In the genomic region with DNA sequence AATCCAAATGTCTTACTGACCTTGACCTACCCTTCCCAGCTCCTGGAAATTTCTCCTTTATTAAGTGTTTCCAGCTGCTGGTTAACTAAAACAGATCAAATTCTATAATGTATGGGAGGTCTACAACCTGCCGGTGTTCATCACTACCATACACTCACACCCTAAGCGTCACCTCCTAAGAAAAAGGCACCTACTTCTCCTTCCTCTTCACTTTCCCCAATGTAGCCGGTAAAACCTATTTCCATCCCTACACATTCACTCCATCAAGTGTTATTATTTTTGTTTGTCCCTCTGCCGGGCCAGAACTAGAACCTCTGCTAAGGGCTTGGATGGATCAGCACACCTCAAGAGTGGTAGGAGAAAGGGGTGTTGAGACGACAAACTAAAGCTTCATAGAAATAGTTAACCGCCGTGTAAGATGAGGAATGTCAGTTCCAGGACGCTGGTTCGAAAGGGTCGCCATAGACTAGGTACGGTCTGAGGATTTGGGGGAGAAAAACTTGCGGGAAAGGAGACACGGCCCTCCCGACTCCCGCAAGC, we compare ENCODE assay signal across 7 mouse cellular contexts. TPM values are rescaled to one million over a fixed set of nuclear protein-coding genes. Genes with fewer than 3 reads are reported as not detected.
A peak's percentile ranks its signal among the peaks of the same experiment; 100 is the strongest.
DNase-seq lines count a peak whose midpoint lies in the region; ATAC-seq and TF ChIP-seq lines count a peak whose summit lies in the region.

No protein-coding gene starts in this region.

- WGBS in lung, embryonic 15.5 days = 4% methylated on average over 15 of the region's 15 CpGs
- 4% methylated on average over 15 of the region's 15 CpGs for WGBS in limb, embryonic 12.5 days
- 4% methylated on average over 15 of the region's 15 CpGs for WGBS in stomach, embryonic 14.5 days

- H3K36me3 ChIP-seq in lung, embryonic 15.5 days = peaks cover 6% of the 10 kb centered on the region
- peaks cover 29% of the 10 kb centered on the region for H3K36me3 ChIP-seq in limb, embryonic 12.5 days
- H3K36me3 ChIP-seq in stomach, embryonic 14.5 days (ENCODE audit: control insufficient read depth, insufficient read depth, low read length) = no peaks in the 10 kb centered on the region; the same call in 1 of the 2 replicates

- H3K9me3 ChIP-seq in lung, embryonic 15.5 days = no peaks in the 10 kb centered on the region
- no peaks in the 10 kb centered on the region for H3K9me3 ChIP-seq in limb, embryonic 12.5 days
- no peaks in the 10 kb centered on the region for H3K9me3 ChIP-seq in stomach, embryonic 14.5 days (ENCODE audit: control insufficient read depth, low read depth, low read length)

- no peak for TF ChIP-seq CTCF in embryonic fibroblast, embryonic 13.5 days (IDR thresholded peaks at IDR 0.05; ENCODE audit: borderline replicate concordance, insufficient read depth, low read length)

- no peak overlapping the region for H3K27ac ChIP-seq in lung, embryonic 15.5 days
- H3K27ac ChIP-seq in embryonic fibroblast, embryonic 13.5 days (ENCODE audit: insufficient read depth, low read length) = no peak overlapping the region
- H3K27ac ChIP-seq in limb, embryonic 12.5 days = 0 out of 2 replicates have a peak overlapping the region, but pooled peaks have one; percentile 51
- no peak overlapping the region for H3K27ac ChIP-seq in stomach, embryonic 14.5 days (ENCODE audit: low read length)

- DNase-seq in lung, postnatal 10 days = no peak
- no peak for DNase-seq in frontal cortex, postnatal 36 days (ENCODE audit: low spot score in 2 of 2)
- no peak for DNase-seq in layer of hippocampus, adult 18-20 months (ENCODE audit: low spot score in 2 of 2)

- H3K27me3 ChIP-seq in lung, embryonic 15.5 days = no peaks in the 10 kb centered on the region
- H3K27me3 ChIP-seq in limb, embryonic 12.5 days = no peaks in the 10 kb centered on the region
- H3K27me3 ChIP-seq in stomach, embryonic 14.5 days (ENCODE audit: control insufficient read depth, insufficient read depth, low read length) = no peaks in the 10 kb centered on the region

- ATAC-seq in lung, embryonic 15.5 days (ENCODE audit: borderline replicate concordance, extremely low read depth, low FRiP score, low TSS enrichment) = no peak
- no peak; the same call in 1 of the 2 replicates for ATAC-seq in limb, embryonic 12.5 days (ENCODE audit: insufficient number of reproducible peaks, insufficient read depth, low FRiP score, low TSS enrichment, low read depth)
- peak; percentile 64; the same call in 1 of the 2 replicates for ATAC-seq in stomach, embryonic 14.5 days (ENCODE audit: insufficient number of reproducible peaks, insufficient read depth, low FRiP score, low read depth)

- H3K9ac ChIP-seq in lung, embryonic 15.5 days = peak overlapping the region; percentile 76
- H3K9ac ChIP-seq in limb, embryonic 12.5 days (replicated peaks) = peak overlapping the region; percentile 73
- peak overlapping the region; percentile 69 for H3K9ac ChIP-seq in stomach, embryonic 14.5 days (replicated peaks; ENCODE audit: low read depth, low read length)

- H3K4me2 ChIP-seq in lung, embryonic 15.5 days = peak overlapping the region; percentile 71
- H3K4me2 ChIP-seq in limb, embryonic 12.5 days = peak overlapping the region; percentile 78
- H3K4me2 ChIP-seq in stomach, embryonic 14.5 days (replicated peaks; ENCODE audit: low read depth, low read length) = peak overlapping the region; percentile 79

- H3K4me1 ChIP-seq in lung, embryonic 15.5 days = peaks cover 15% of the 10 kb centered on the region
- H3K4me1 ChIP-seq in embryonic fibroblast, embryonic 13.5 days (ENCODE audit: control insufficient read depth, insufficient read depth, low read length) = no peaks in the 10 kb centered on the region; the same call in 1 of the 2 replicates
- H3K4me1 ChIP-seq in limb, embryonic 12.5 days (replicated peaks) = peaks cover 12% of the 10 kb centered on the region
- peaks cover 6% of the 10 kb centered on the region; the same call in 1 of the 2 replicates for H3K4me1 ChIP-seq in stomach, embryonic 14.5 days (ENCODE audit: control insufficient read depth, insufficient read depth, low read length)

- H3K4me3 ChIP-seq in lung, embryonic 15.5 days = peak overlapping the region; percentile 79
- peak overlapping the region; percentile 49 for H3K4me3 ChIP-seq in embryonic fibroblast, embryonic 13.5 days (ENCODE audit: insufficient read depth, low read length)
- H3K4me3 ChIP-seq in limb, embryonic 12.5 days (replicated peaks) = peak overlapping the region; percentile 80
- peak overlapping the region; percentile 95 for H3K4me3 ChIP-seq in stomach, embryonic 14.5 days (ENCODE audit: low read depth, low read length)

- no peak for TF ChIP-seq POLR2A in embryonic fibroblast, embryonic 13.5 days (IDR thresholded peaks at IDR 0.05; ENCODE audit: low read depth, low read length)

RNA-seq across cellular contexts. Expression of a gene that starts 0.4 kb away (rescaled TPM):
- 13.1 and 14.7 TPM in 2 replicates for polyA plus RNA-seq in lung, embryonic 15.5 days (2015; fragmentation: Nextera tagmentation; extraction: Ambion mirVana)
- polyA plus RNA-seq in embryonic fibroblast, embryonic 13.5 days (2011; ENCODE audit: insufficient read length, low read depth, missing spikeins) = 11.3 and 19.0 TPM in 2 replicates
- 16.2 TPM in 2 replicates for polyA plus RNA-seq in limb, embryonic 12.5 days (2016; fragmentation: Nextera tagmentation; extraction: Ambion mirVana)
- polyA plus RNA-seq in stomach, embryonic 14.5 days (2014; fragmentation: Nextera tagmentation; extraction: Ambion mirVana) = 14.8 and 20.4 TPM in 2 replicates
- 10 to 100 TPM; 29.7 to 34.5 TPM for total RNA-seq in layer of hippocampus, adult 18-20 months (2021)

RNA-seq across cellular contexts. Expression of a gene that starts 0.5 kb away (rescaled TPM):
- polyA plus RNA-seq in lung, embryonic 15.5 days (2015; fragmentation: Nextera tagmentation; extraction: Ambion mirVana) = 28.5 and 29.4 TPM in 2 replicates
- 5.7 and 11.7 TPM in 2 replicates for polyA plus RNA-seq in embryonic fibroblast, embryonic 13.5 days (2011; ENCODE audit: insufficient read length, low read depth, missing spikeins)
- polyA plus RNA-seq in limb, embryonic 12.5 days (2016; fragmentation: Nextera tagmentation; extraction: Ambion mirVana) = 31.3 and 33.2 TPM in 2 replicates
- polyA plus RNA-seq in stomach, embryonic 14.5 days (2014; fragmentation: Nextera tagmentation; extraction: Ambion mirVana) = 17.5 and 22.0 TPM in 2 replicates
- under 1 TPM; 0.62 to 0.86 TPM for total RNA-seq in layer of hippocampus, adult 18-20 months (2021)

RNA-seq across cellular contexts. Expression of a gene that starts 25.9 kb away (rescaled TPM):
- polyA plus RNA-seq in lung, embryonic 15.5 days (2015; fragmentation: Nextera tagmentation; extraction: Ambion mirVana) = not detected in 2 replicates
- not detected in 2 replicates for polyA plus RNA-seq in embryonic fibroblast, embryonic 13.5 days (2011; ENCODE audit: insufficient read length, low read depth, missing spikeins)
- polyA plus RNA-seq in limb, embryonic 12.5 days (2016; fragmentation: Nextera tagmentation; extraction: Ambion mirVana) = 0.59 TPM in 1 of 2 replicates, not detected in the other
- not detected in 2 replicates for polyA plus RNA-seq in stomach, embryonic 14.5 days (2014; fragmentation: Nextera tagmentation; extraction: Ambion mirVana)
- not detected for total RNA-seq in layer of hippocampus, adult 18-20 months (2021)

RNA-seq across cellular contexts. Expression of a gene that starts 35.3 kb away (rescaled TPM):
- polyA plus RNA-seq in lung, embryonic 15.5 days (2015; fragmentation: Nextera tagmentation; extraction: Ambion mirVana) = 9.3 and 11.4 TPM in 2 replicates
- not detected in 2 replicates for polyA plus RNA-seq in embryonic fibroblast, embryonic 13.5 days (2011; ENCODE audit: insufficient read length, low read depth, missing spikeins)
- polyA plus RNA-seq in limb, embryonic 12.5 days (2016; fragmentation: Nextera tagmentation; extraction: Ambion mirVana) = 11.0 and 12.2 TPM in 2 replicates
- 13.4 and 13.6 TPM in 2 replicates for polyA plus RNA-seq in stomach, embryonic 14.5 days (2014; fragmentation: Nextera tagmentation; extraction: Ambion mirVana)
- total RNA-seq in layer of hippocampus, adult 18-20 months (2021) = 1 to 10 TPM; 1.2 to 2.3 TPM

RNA-seq across cellular contexts. Expression of a gene that starts 36.4 kb away (rescaled TPM):
- polyA plus RNA-seq in lung, embryonic 15.5 days (2015; fragmentation: Nextera tagmentation; extraction: Ambion mirVana) = 6.0 and 6.1 TPM in 2 replicates
- 7.5 and 9.4 TPM in 2 replicates for polyA plus RNA-seq in embryonic fibroblast, embryonic 13.5 days (2011; ENCODE audit: insufficient read length, low read depth, missing spikeins)
- 7.3 and 8.4 TPM in 2 replicates for polyA plus RNA-seq in limb, embryonic 12.5 days (2016; fragmentation: Nextera tagmentation; extraction: Ambion mirVana)
- 5.8 and 6.6 TPM in 2 replicates for polyA plus RNA-seq in stomach, embryonic 14.5 days (2014; fragmentation: Nextera tagmentation; extraction: Ambion mirVana)
- total RNA-seq in layer of hippocampus, adult 18-20 months (2021) = 10 to 100 TPM; 15.3 to 15.8 TPM
